Mouse (Mus musculus) CD4-positive helper T cell, adult 2 months (primary cell): ENCODE data around the gene Rrnad1.

Experiments
- DNase-seq: peaks from one replicate; pipeline ENCODE4 v3.0.0-alpha.2; 2012; ENCODE audit warnings: low read depth, missing footprints, low spot score

The Rrnad1 gene

DNA sequence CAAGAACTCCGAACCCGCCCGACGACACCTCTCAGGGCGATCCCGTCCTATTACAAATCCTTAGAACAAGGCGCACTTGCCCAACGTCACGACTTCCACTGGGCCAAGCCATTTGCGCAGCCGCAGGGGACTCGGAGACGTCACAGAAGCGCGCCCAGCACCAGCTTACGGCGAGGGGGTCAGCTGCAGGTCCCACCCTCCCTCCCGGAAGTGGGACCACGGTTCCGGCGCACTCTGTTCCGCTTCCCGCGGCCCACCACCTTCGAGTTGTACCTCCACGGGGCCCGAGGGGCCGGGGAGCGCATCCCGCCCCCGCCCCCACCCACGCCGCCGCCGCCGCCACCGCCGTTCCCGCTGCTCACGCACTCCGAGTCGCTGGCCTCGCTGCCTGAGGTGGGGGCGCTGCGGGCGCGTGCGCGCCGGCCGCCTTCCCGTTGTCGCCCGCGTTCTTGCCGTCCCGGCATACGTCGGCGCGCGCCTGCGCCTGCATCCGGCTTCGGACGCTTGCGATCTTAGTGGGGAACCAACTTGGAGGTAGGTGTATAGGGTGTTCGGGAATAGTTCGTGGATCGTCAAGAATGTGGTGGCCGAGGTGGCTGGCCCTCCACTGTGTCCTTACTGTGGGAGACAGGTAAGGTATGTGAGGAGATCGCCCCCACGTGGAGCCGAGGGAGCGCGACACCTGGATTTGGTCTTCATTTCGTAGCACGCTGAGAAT, at the start of gene Rrnad1, which contains the start of gene Isg20l2:
Rrnad1 (minus strand) TSS at position 640 of the 718 bp plus-strand sequence.
Isg20l2 (plus strand) TSS at position 237 of the 718 bp plus-strand sequence.
- DNase-seq, result peak; percentile 98

DNA sequence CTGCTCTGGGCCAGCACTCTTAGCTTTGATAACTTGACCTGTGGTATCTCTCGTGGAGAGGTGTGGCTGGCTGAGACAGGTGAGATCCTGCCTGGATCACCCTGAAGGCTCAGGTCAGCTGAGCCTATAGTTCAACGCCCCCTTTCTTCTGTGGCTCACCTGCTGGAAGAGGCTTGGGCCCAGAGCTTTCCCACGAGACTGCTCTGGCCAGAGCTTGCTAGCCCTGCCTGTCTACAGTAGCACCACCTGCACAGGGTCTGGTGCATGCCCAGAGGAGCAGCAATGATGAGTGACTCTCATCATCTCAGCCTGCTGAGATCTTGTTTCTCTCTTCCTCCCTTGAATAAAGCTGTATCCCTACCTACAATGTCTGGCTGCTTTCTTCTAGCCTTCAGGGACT, 49.6 kb upstream of the Rrnad1 start:
- no peak for DNase-seq

- no peak for DNase-seq
Measured at GRCm38 (mm10) chr3:87979493-87979892, 49.0 kb upstream of the Rrnad1 start.

- no peak for DNase-seq
Measured at GRCm38 (mm10) chr3:87974381-87974987, 44.0 kb upstream of the Rrnad1 start.

DNA sequence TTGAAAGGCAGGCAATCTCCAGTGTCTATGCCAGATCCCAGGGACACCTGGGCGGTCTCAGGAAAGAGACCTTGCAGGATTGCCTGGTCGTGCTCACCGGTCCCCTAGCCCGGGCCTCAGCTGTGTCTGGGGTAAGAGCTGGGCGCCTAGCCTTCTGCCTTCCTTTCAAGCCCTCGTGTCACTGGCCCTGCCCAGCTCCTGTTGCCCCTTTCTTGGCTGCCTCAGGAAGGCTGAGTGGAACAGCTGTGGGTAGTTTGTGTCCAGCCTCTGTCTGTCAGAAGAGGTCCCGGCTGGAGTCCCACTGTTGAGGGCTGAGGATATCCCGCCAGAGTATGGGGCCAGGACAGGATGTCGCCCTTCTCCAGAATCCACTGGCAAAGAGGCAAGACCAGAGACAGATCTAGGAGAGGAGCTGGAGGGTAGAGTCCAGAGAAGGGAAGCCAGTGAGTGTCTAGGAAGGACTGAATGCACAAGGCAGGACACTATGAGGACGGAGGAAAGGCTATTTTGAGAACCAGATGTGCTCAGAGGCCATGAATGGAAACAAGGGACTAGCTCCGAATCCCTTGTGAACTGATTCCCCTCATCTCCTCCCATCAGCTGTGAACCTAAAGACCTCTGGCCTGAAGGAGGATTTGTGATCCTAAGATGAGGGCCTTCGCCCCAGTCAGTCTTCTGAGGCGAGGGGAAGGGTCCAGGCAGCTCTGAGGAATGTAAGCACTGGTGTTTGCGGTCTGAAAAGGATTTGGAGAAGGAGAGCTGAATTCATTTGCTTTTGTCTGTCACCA, 43.3 kb upstream of the Rrnad1 start:
- DNase-seq, result no peak

- DNase-seq, result no peak
Measured at GRCm38 (mm10) chr3:87972776-87973175, 42.3 kb upstream of the Rrnad1 start.

GRCm38 (mm10) chr3:87972203-87972664, 41.7 kb upstream of the Rrnad1 start:
- DNase-seq, result no peak

DNA sequence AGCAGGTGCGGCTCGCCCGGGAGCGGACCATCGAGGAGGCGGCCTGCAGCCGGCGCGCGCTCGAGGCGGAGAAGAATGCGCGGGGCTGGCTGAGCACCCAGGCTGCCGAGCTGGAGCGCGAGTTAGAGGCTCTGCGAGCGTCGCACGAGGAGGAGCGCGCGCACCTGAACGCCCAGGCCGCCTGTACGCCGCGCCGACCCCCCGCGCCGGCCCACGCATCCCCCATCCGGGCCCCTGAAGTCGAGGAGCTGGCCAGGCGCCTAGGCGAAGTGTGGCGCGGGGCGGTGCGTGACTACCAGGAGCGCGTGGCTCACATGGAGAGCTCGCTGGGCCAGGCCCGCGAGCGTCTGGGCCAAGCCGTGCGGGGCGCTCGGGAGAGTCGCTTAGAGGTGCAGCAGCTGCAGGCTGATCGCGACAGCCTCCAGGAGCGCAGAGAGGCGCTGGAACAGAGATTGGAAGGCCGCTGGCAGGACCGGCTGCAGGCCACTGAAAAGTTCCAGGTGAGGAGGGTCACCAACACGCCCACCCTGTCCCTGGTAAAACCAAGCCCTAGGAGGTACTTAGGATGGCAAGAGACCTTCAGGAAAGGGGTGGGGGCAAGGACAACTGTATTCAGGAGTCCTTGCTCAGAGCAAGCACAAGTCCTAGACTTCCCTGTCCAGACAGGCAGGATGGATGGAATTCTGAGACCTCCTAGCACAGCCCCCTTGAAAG, 41.1 kb upstream of the Rrnad1 start:
- DNase-seq, result no peak

DNA sequence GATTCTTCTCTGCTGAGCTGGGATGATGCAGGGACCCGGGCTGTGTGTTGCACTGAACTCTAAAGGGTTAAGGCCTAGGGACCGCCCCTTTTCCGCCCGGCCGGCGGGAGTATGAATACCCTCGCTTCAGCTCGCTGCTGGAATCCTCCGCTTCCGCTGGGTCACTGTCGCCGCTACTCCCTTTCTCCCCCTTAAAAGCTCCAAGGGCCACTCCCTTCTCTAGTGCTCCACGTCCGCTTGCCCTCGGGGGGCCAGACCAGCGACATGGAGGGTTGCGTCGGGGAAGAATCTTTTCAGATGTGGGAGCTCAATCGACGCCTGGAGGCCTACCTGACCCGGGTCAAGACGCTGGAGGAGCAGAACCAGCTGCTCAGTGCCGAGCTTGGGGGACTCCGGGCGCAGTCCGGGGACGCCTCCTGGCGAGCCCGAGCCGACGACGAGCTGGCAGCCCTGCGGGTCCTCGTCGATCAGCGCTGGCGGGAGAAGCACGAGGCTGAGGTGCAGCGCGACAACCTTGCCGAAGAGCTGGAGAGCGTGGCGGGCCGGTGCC, 40.5 kb upstream of the Rrnad1 start, which contains the start of gene Nes:
Nes (plus strand) TSS at position 140 of the 550 bp plus-strand sequence.
- DNase-seq, result no peak

DNA sequence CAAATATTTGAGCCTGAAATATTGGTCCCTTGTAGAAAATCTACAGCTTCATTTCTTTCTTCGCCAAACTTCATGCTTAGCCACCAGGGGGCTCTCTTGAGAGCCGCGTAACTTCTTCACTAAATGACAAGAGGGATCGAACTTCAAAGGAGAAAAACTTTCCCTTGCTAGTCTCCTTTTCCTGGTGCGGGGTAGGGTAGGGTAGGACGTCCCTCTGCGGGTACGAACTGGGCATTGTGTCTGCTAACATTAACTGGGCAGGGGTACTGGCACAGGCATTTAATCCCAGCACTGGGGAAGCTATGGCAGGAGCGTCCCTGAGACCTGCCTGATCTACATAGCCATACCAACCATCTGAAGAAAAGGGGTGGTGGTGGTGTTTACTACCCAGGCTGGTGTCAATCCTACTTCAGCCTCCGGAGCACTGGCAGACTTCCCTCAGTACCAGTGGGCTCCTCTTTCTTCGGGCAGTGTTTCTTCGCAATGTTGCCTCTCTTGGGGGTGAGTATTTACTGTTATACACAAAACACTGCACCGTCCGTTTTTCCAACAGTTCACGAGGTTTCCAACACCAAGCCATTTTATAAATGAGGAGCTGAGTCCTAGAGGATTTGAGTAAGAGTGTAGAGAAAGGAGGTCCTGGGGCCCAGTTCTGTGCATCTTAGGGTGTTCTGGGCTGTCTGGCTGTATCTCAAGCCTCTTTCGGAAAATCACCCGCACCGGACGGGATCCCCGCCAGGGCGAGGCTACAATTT, 39.8 kb upstream of the Rrnad1 start:
- DNase-seq, result peak; percentile 75

- peak; percentile 81 for DNase-seq
Measured at GRCm38 (mm10) chr3:87960586-87961191, 30.2 kb upstream of the Rrnad1 start.

GRCm38 (mm10) chr3:87960191-87960585, 29.7 kb upstream of the Rrnad1 start:
- no peak for DNase-seq

DNA sequence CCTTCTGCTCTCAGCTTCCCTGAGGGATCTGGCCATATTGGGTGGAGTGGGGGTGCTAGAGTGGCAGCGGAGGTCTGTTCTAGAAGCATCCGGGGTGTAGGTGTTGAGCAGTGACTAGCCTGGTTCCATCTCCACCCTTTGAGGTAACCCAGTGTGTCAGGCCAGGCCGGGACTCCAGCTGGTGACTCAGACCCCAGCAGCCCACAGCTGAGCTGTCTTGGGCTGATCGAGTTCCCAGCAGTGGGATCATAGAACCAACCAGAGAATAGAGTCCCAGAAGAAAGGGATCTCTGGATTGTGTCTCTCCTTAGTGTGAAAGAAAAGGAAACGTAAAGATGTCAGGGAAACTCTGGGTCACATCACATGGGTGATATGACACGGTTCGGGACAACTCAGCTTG, 28.9 kb upstream of the Rrnad1 start:
- no peak for DNase-seq

DNA sequence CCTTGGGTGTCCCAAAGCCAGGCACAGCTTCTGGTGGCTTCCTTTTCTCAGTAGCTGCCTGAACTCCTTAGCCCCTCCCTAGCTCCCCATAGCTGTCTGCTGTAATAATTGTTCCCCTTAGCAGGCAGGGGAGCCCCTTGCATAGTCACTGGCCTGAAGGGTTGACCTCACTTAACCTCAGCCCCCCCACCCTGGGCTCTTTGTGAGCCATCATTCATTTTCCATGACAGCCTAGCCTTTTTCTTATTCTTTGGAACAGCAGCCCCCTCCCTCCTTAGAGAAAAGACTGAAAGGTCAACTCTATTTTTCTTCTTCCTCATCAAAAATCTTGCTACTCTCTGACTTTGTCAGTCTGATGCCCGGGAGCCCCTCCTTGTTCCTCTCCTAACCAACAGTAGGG, 28.4 kb upstream of the Rrnad1 start:
- no peak for DNase-seq

GRCm38 (mm10) chr3:87958476-87958875, 28.0 kb upstream of the Rrnad1 start:
- DNase-seq, result no peak

DNA sequence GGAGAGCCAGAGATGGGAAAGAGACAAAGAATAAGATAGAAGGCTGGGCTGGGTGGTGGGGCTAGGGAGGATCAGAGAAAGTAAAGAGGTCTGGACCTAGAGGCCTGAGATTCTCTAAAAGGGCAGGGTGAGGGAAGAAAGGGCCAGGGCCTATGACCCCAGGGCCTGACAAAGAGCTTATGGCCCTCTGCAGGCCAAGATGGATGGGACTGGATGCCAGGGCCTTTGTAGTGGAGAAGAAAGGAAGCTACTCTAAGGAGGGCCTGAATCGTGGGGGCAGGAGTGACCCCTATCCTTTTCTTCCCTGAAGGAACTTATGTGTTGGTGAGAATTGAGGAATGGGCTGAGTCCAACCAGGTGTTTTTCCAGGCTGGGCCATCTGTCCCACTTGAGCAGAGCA, 27.5 kb upstream of the Rrnad1 start:
- DNase-seq, result no peak

- DNase-seq, result no peak
Measured at GRCm38 (mm10) chr3:87952440-87952839, 21.9 kb upstream of the Rrnad1 start.

DNA sequence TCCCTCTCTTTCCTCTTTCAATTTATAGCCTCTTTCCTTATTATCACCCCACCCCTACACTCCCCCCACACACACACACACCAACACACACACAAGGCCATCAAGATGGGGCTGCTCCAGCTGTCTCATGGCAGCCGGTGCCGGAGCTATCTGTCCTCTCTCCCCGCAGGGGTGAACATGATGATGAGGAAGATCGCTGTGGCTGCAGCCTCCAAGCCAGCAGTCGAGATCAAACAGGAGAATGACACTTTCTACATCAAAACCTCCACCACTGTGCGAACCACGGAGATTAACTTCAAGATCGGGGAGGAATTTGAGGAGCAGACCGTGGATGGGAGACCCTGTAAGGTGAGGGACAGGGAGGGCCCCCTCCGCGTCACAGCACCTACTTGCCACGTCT, 21.4 kb upstream of the Rrnad1 start:
- no peak for DNase-seq

GRCm38 (mm10) chr3:87949955-87950515, 19.5 kb upstream of the Rrnad1 start:
- no peak for DNase-seq
